Mouse (Mus musculus): ENCODE measurements around the gene Zfp715.

DNA sequence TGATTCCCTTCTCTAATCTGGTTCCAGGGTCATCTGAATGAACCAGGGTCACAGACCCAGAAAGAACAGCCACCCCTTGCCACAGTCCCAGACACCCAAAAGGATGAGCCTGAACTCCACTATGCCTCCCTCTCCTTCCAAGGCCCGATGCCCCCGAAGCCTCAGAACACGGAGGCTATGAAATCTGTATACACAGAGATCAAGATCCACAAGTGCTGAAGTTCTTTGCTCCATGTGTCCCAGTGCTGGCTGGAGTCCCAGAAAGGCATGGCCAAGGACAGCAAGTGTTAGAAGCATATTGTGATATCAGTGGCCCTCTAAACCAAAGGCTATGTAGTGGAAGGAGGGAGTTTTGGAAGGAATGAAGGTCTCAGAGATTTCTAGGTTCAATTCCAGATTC is 45.5 kb upstream of the Zfp715 start:
- TF ChIP-seq CTCF (IDR thresholded peaks at IDR 0.05; ENCODE audit: low read depth, low read length) (no peak), POLR2A (IDR thresholded peaks at IDR 0.05; ENCODE audit: borderline replicate concordance, low read depth, low read length) (no peak)

All from bone marrow macrophage, adult 2 months (primary cell).